Mouse (Mus musculus) intestine, postnatal 0 days (tissue): ENCODE results near the gene Ndufc2. TPM values are rescaled to one million over a fixed set of nuclear protein-coding genes. Genes with fewer than 3 reads are reported as not detected.

Experiments used
- ATAC-seq: fragments of 200-750 bp; cut with Nextera tagmentation; 2 replicates; pipeline ENCODE4 v1.8.0; 2017; ENCODE audit warnings: mild to moderate bottlenecking, moderate TSS enrichment, moderate library complexity
- H3K27ac ChIP-seq: fragments of 300-500 bp; sonication (generic); 2 replicates; pipeline ENCODE4 v1.5.1; 2014; ENCODE audit warnings: mild to moderate bottlenecking, low read depth, low read length, moderate library complexity
- H3K27me3 ChIP-seq: fragments of 300-500 bp; sonication (generic); replicated peaks from 2 replicates; pipeline ENCODE4 v1.6.1; 2014; ENCODE audit warnings: low read length, mixed read lengths; ENCODE audit not compliant: control insufficient read depth, insufficient read depth
- H3K36me3 ChIP-seq: fragments of 300-500 bp; sonication (generic); 2 replicates; pipeline ENCODE4 v1.6.1; 2014; ENCODE audit warnings: mild to moderate bottlenecking, moderate library complexity; ENCODE audit not compliant: control insufficient read depth, insufficient read depth
- H3K4me1 ChIP-seq: fragments of 300-500 bp; sonication (generic); replicated peaks from 2 replicates; pipeline ENCODE4 v1.6.1; 2014; ENCODE audit warnings: antibody characterized with exemption, low read length, mixed read lengths; ENCODE audit not compliant: control insufficient read depth, insufficient read depth
- H3K4me2 ChIP-seq: fragments of 300-500 bp; sonication (generic); replicated peaks from 2 replicates; pipeline ENCODE4 v1.6.1; 2014; ENCODE audit warnings: low read depth, mild to moderate bottlenecking, moderate library complexity
- H3K4me3 ChIP-seq: fragments of 300-500 bp; sonication (generic); 2 replicates; pipeline ENCODE4 v1.5.1; 2014; ENCODE audit warnings: low read depth, low read length
- H3K9ac ChIP-seq: fragments of 300-500 bp; sonication (generic); 2 replicates; pipeline ENCODE4 v1.6.1; 2014; ENCODE audit warnings: mild to moderate bottlenecking, low read depth, low read length
- H3K9me3 ChIP-seq: fragments of 300-500 bp; sonication (generic); 2 replicates; pipeline ENCODE4 v1.6.1; 2016; ENCODE audit warnings: mixed run types; ENCODE audit not compliant: control insufficient read depth
- CTCF ChIP-seq: sonication (generic); IDR thresholded peaks from 2 replicates; pipeline ENCODE4 v1.5.1; 2016; ENCODE audit warnings: low read depth, mild to moderate bottlenecking, control low read depth, antibody characterized with exemption, moderate library complexity
- WGBS: fragments of 180-500 bp; shearing (Covaris S2); extraction: QIAGEN DNeasy Blood & Tissue Kit; methylation state at CpG from one replicate; pipeline ENCODE4 v1.1.7; 2014; 5-methylcytosine and 5-hydroxymethylcytosine counted together
- polyA plus RNA-seq: library from polyadenylated mRNA; unstranded; fragments of >200 nt; fragmentation: Nextera tagmentation; extraction: Ambion mirVana; gene quantifications from 2 replicates; pipeline ENCODE4 v1.2.1, GENCODE M21; 2015

The Ndufc2 gene
- polyA plus RNA-seq, 1 experiment from 2014 or later = 549 TPM

GRCm38 (mm10) chr7:97356875-97357276, 42.9 kb upstream of the Ndufc2 start:
- ATAC-seq = no peak

GRCm38 (mm10) chr7:97357840-97358239, 42.0 kb upstream of the Ndufc2 start:
- no peak overlapping the region for H3K27ac ChIP-seq
- no peaks in the 10 kb centered on the region for H3K27me3 ChIP-seq
- TF ChIP-seq CTCF = no peak
- no peak overlapping the region for H3K9ac ChIP-seq
- no peak for ATAC-seq
- no peak overlapping the region for H3K4me2 ChIP-seq
- no peaks in the 10 kb centered on the region for H3K4me1 ChIP-seq
- H3K36me3 ChIP-seq = no peaks in the 10 kb centered on the region
- 71% methylated on average over 3 of the region's 3 CpGs for WGBS
- H3K9me3 ChIP-seq = no peaks in the 10 kb centered on the region
- H3K4me3 ChIP-seq = no peak overlapping the region

More at GRCm38 (mm10) chr7:97356875-97357276, 42.9 kb upstream of the Ndufc2 start:
- H3K27me3 ChIP-seq = no peaks in the 10 kb centered on the region
- no peak overlapping the region for H3K9ac ChIP-seq
- H3K4me2 ChIP-seq = no peak overlapping the region
- no peak overlapping the region for H3K4me3 ChIP-seq
- 71% methylated on average over 5 of the region's 5 CpGs for WGBS
- no peak for TF ChIP-seq CTCF
- H3K4me1 ChIP-seq = no peaks in the 10 kb centered on the region
- H3K9me3 ChIP-seq = no peaks in the 10 kb centered on the region
- no peak overlapping the region for H3K27ac ChIP-seq
- H3K36me3 ChIP-seq = no peaks in the 10 kb centered on the region

DNA sequence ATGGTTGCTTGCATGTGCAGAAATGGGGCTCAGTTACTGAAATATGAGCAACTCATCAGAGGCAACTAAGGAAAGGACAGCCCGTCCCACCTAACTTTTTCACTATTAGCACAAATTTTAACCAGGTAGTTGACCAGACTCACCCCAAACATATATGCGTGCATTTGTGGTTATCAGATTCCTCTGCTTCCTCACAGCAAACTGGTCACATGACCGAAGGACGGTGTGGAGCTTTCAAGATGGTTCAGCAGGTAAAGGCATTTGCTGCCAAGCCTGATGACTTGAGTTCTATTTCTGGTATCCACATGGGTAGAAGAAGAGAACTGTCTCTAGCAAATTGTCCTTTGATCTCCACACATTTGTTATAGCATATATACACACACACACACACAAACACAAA, 41.5 kb upstream of the Ndufc2 start:
- Histone ChIP-seq H3K4me3 (no peak overlapping the region), H3K9me3 (no peaks in the 10 kb centered on the region), H3K36me3 (no peaks in the 10 kb centered on the region), H3K4me2 (no peak overlapping the region), H3K27ac (no peak overlapping the region), H3K9ac (no peak overlapping the region), H3K4me1 (no peaks in the 10 kb centered on the region), H3K27me3 (no peaks in the 10 kb centered on the region)
- WGBS = 83% methylated on average over 4 of the region's 4 CpGs
- TF ChIP-seq CTCF = no peak
- ATAC-seq = no peak

DNA sequence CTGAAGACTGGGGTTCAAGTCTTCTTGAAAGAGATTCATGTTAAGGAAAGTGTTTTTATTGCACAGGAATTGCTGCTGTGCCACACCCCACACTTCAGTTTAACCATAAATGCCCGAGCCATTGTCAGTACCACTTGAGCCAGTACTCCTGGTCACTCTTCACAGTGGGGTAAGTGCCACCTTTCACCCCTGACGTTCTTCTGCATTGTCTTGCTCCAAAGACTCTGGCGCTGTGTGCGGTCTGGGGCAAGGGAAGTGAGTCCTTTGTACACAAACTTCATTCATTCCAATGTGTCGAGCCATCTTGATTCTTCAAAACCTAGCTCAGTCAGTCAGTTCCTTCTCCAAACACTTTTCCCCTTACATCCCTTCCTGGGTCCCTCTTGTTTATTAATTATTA, 39.6 kb upstream of the Ndufc2 start:
- TF ChIP-seq CTCF = no peak
- no peak overlapping the region for H3K9ac ChIP-seq
- no peak overlapping the region for H3K4me2 ChIP-seq
- no peak for ATAC-seq
- no peaks in the 10 kb centered on the region for H3K4me1 ChIP-seq
- H3K27ac ChIP-seq = no peak overlapping the region
- H3K4me3 ChIP-seq = no peak overlapping the region
- WGBS = 69% methylated on average over 5 of the region's 5 CpGs
- H3K27me3 ChIP-seq = no peaks in the 10 kb centered on the region
- H3K9me3 ChIP-seq = no peaks in the 10 kb centered on the region
- H3K36me3 ChIP-seq = no peaks in the 10 kb centered on the region

GRCm38 (mm10) chr7:97360955-97361354, 38.8 kb upstream of the Ndufc2 start:
- Histone ChIP-seq H3K4me3 (no peak overlapping the region), H3K4me1 (no peaks in the 10 kb centered on the region), H3K27me3 (no peaks in the 10 kb centered on the region), H3K36me3 (no peaks in the 10 kb centered on the region), H3K9me3 (no peaks in the 10 kb centered on the region), H3K27ac (no peak overlapping the region), H3K4me2 (no peak overlapping the region), H3K9ac (no peak overlapping the region)
- TF ChIP-seq CTCF = no peak
- WGBS = 60% methylated on average over 3 of the region's 3 CpGs
- ATAC-seq = no peak

DNA sequence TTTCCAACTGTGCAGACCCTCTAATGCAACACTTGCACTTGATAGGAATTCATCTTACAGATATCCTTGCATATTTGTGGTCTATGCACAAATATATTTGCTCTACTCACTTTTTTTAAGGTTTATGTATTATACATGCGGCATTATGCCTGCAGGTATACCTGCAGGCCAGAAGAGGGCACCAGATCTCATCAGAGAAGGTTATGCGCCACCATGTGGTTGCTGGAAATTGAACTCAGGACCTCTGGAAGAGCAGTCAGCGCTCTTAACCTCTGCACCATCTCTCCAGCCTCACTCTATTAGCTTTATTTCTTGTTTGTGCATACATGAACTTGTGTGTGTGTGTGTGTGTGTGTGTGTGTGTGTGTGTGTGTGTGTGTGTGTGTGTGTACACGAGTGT, 38.3 kb upstream of the Ndufc2 start:
- H3K9me3 ChIP-seq = no peaks in the 10 kb centered on the region
- H3K27me3 ChIP-seq = no peaks in the 10 kb centered on the region
- H3K4me3 ChIP-seq = no peak overlapping the region
- TF ChIP-seq CTCF = peak; percentile 82
- no peaks in the 10 kb centered on the region for H3K4me1 ChIP-seq
- no peaks in the 10 kb centered on the region for H3K36me3 ChIP-seq
- no peak for ATAC-seq
- no peak overlapping the region for H3K9ac ChIP-seq
- H3K4me2 ChIP-seq = no peak overlapping the region
- H3K27ac ChIP-seq = no peak overlapping the region
- 30% methylated on average over 4 of the region's 4 CpGs for WGBS

- H3K27me3 ChIP-seq = no peaks in the 10 kb centered on the region
- H3K4me2 ChIP-seq = no peak overlapping the region
- 79% methylated on average over 1 of the region's 1 CpGs for WGBS
- H3K27ac ChIP-seq = no peak overlapping the region
- no peak overlapping the region for H3K4me3 ChIP-seq
- H3K4me1 ChIP-seq = no peaks in the 10 kb centered on the region
- H3K9ac ChIP-seq = no peak overlapping the region
- no peaks in the 10 kb centered on the region for H3K9me3 ChIP-seq
- ATAC-seq = no peak
- no peaks in the 10 kb centered on the region for H3K36me3 ChIP-seq
- no peak for TF ChIP-seq CTCF
Measured at GRCm38 (mm10) chr7:97365887-97366286, 33.9 kb upstream of the Ndufc2 start.
